Mouse (Mus musculus): ENCODE measurements around the gene Colgalt1. TPM values are rescaled to one million over a fixed set of nuclear protein-coding genes. Genes with fewer than 3 reads are reported as not detected.

Colgalt1 gene
- polyA plus RNA-seq, 2 experiments, result 20.7 to 31.4 TPM

DNA sequence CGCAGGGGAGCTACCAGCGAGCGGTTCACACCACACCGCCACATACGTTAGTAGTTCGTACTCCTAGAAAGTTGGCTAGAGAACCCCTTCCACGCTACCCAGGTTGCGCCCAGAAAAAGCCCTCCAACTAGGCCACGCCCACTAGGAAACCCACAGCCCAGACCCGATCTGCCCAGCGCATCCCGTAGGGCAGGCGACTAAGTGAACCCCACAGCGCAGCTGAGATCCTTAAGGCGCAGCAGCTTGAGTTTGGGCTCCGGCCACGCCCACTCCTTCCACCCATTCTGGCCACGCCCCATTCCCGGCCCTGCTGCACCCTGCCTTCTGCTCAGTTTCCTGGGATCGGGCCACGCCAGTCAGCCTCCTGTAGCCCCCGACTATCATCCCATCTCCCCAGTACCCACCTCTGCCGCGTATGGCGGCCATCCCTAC is 19.0 kb downstream of the Colgalt1 start:
- TF ChIP-seq CTCF (IDR thresholded peaks at IDR 0.05; ENCODE audit: low read depth) (no peak), EP300 (IDR thresholded peaks at IDR 0.05; ENCODE audit: low read depth) (no peak)
- H3K27me3 ChIP-seq (ENCODE audit: control insufficient read depth, insufficient read depth, low read length), result peaks cover 27% of the 10 kb centered on the region
- WGBS (ENCODE audit: insufficient replicate concordance), result 5% methylated on average over 25 of the region's 25 CpGs
- no peaks in the 10 kb centered on the region for H3K36me3 ChIP-seq (replicated peaks; ENCODE audit: control insufficient read depth, insufficient read depth, low read depth)
- H3K4me1 ChIP-seq (replicated peaks; ENCODE audit: control insufficient read depth in 2 of 2, insufficient read depth in 2 of 2, low read length in 1 of 2), result peaks cover 7 to 16% of the 10 kb centered on the region in 2 experiments
- ATAC-seq (ENCODE audit: insufficient read depth), result peak; percentile 16; the same call in 1 of the 2 replicates
- no peak overlapping the region for H3K27ac ChIP-seq
- H3K4me2 ChIP-seq (ENCODE audit: low read depth), result peak overlapping the region; percentile 80
- H3K4me3 ChIP-seq (ENCODE audit: insufficient read depth in 1 of 2, low read depth in 2 of 2, low read length in 2 of 2), result peak overlapping the region in 1 of 2 experiments; percentile 53; a peak in 2 of 4 replicates
- no peaks in the 10 kb centered on the region for H3K9me3 ChIP-seq (ENCODE audit: control insufficient read depth, low read length)
- H3K9ac ChIP-seq (replicated peaks), result no peak overlapping the region; the same call in 1 of the 2 replicates
- no peak for DNase-seq (ENCODE audit: low read depth in 3 of 3, low spot score in 3 of 3)

DNA sequence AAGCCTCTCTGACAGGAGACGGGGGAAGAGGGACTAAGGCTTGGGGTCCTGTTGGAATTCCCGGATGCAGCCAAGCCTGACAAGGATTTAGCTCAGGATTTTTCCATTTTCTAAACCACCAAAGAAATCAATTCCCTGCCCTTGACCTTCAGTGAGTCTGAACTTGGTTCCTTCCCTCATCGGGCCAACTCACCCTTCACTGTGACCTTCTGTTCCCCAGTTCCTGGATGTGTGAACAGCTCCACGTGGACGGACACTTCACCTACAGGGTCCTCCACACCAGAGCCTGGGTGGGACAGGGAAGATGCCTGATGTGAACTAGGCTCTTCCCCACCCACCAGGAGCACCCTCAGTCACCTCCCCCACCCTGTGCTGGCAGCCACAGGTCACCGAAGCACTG is 20.0 kb downstream of the Colgalt1 start:
- TF ChIP-seq EP300 (IDR thresholded peaks at IDR 0.05; ENCODE audit: low read depth) (no peak), CTCF (IDR thresholded peaks at IDR 0.05; ENCODE audit: low read depth) (no peak)
- peaks cover 7 to 16% of the 10 kb centered on the region in 2 experiments for H3K4me1 ChIP-seq (replicated peaks; ENCODE audit: control insufficient read depth in 2 of 2, insufficient read depth in 2 of 2, low read length in 1 of 2)
- H3K9ac ChIP-seq (replicated peaks), result no peak overlapping the region
- H3K27ac ChIP-seq, result no peak overlapping the region
- H3K4me2 ChIP-seq (ENCODE audit: low read depth), result no peak overlapping the region
- no peaks in the 10 kb centered on the region for H3K36me3 ChIP-seq (replicated peaks; ENCODE audit: control insufficient read depth, insufficient read depth, low read depth)
- 73% methylated on average over 6 of the region's 6 CpGs for WGBS (ENCODE audit: insufficient replicate concordance)
- ATAC-seq (ENCODE audit: insufficient read depth) (no peak), DNase-seq (ENCODE audit: low read depth in 3 of 3, low spot score in 3 of 3) (no peak)
- no peaks in the 10 kb centered on the region for H3K9me3 ChIP-seq (ENCODE audit: control insufficient read depth, low read length)
- no peak overlapping the region for H3K4me3 ChIP-seq (ENCODE audit: insufficient read depth in 1 of 2, low read depth in 2 of 2, low read length in 2 of 2)
- peaks cover 27% of the 10 kb centered on the region for H3K27me3 ChIP-seq (ENCODE audit: control insufficient read depth, insufficient read depth, low read length)

DNA sequence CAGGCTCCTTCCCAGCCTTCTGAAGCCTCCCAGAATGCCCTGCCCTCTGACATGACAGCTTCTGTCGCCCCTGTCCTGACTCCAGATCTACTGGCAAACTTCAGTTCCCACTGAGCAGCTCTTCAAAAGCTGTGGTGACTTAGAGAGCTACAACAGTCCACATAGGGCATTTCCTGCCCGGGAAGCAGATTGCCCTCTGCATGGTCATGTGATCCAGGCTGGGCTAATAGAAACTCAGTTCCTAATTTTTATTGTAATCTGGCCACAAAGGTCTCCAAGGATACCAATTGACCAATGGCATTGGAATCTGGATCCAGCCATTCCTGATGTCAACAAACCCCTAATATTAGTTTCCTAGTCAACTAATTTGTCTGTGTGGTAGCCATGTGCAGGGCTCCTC is 21.1 kb downstream of the Colgalt1 start:
- no peak overlapping the region for H3K9ac ChIP-seq (replicated peaks)
- ATAC-seq (ENCODE audit: insufficient read depth), result no peak
- no peak overlapping the region for H3K4me3 ChIP-seq (ENCODE audit: insufficient read depth in 1 of 2, low read depth in 2 of 2, low read length in 2 of 2)
- H3K4me1 ChIP-seq (replicated peaks; ENCODE audit: control insufficient read depth in 2 of 2, insufficient read depth in 2 of 2, low read length in 1 of 2), result peaks cover 7 to 16% of the 10 kb centered on the region in 2 experiments
- H3K36me3 ChIP-seq (replicated peaks; ENCODE audit: control insufficient read depth, insufficient read depth, low read depth), result no peaks in the 10 kb centered on the region
- 31% methylated on average over 2 of the region's 2 CpGs for WGBS (ENCODE audit: insufficient replicate concordance)
- DNase-seq (ENCODE audit: low read depth in 3 of 3, low spot score in 3 of 3), result no peak
- peaks cover 27% of the 10 kb centered on the region for H3K27me3 ChIP-seq (ENCODE audit: control insufficient read depth, insufficient read depth, low read length)
- TF ChIP-seq EP300 (IDR thresholded peaks at IDR 0.05; ENCODE audit: low read depth), result no peak
- no peak for TF ChIP-seq CTCF (IDR thresholded peaks at IDR 0.05; ENCODE audit: low read depth)
- no peak overlapping the region for H3K27ac ChIP-seq
- H3K9me3 ChIP-seq (ENCODE audit: control insufficient read depth, low read length), result no peaks in the 10 kb centered on the region
- no peak overlapping the region for H3K4me2 ChIP-seq (ENCODE audit: low read depth)

DNA sequence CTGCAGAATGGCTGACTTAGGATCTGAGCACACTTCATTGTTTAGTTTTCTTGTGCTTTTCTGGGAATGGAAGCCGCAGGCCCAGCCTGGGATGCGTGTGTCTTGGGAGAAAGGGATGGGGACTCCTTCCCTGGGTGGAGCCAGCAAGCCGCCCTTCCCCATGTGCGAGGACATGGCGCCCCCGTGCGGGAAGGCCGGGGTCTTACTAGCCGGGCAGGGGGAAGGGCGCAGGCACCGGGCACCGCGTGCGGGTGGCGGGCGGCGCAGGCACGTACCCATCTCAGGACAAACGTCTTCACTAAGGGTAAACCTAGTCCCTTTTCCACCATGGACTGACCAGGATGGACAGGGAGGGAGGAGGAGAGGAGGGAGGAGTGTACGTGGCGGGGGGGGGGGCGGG is 22.4 kb downstream of the Colgalt1 start:
- ATAC-seq (ENCODE audit: insufficient read depth) (no peak), DNase-seq (ENCODE audit: low read depth in 3 of 3, low spot score in 3 of 3) (no peak)
- H3K9ac ChIP-seq (replicated peaks), result no peak overlapping the region
- peak; percentile 69 for TF ChIP-seq CTCF (IDR thresholded peaks at IDR 0.05; ENCODE audit: low read depth)
- TF ChIP-seq EP300 (IDR thresholded peaks at IDR 0.05; ENCODE audit: low read depth), result no peak
- H3K4me2 ChIP-seq (ENCODE audit: low read depth), result no peak overlapping the region
- H3K27ac ChIP-seq, result no peak overlapping the region
- H3K27me3 ChIP-seq (ENCODE audit: control insufficient read depth, insufficient read depth, low read length), result peaks cover 27% of the 10 kb centered on the region
- 5% methylated on average over 18 of the region's 22 CpGs for WGBS (ENCODE audit: insufficient replicate concordance)
- no peak overlapping the region for H3K4me3 ChIP-seq (ENCODE audit: insufficient read depth in 1 of 2, low read depth in 2 of 2, low read length in 2 of 2)
- H3K36me3 ChIP-seq (replicated peaks; ENCODE audit: control insufficient read depth, insufficient read depth, low read depth), result no peaks in the 10 kb centered on the region
- peaks cover 7 to 13% of the 10 kb centered on the region in 2 experiments for H3K4me1 ChIP-seq (replicated peaks; ENCODE audit: control insufficient read depth in 2 of 2, insufficient read depth in 2 of 2, low read length in 1 of 2)
- no peaks in the 10 kb centered on the region for H3K9me3 ChIP-seq (ENCODE audit: control insufficient read depth, low read length)

DNA sequence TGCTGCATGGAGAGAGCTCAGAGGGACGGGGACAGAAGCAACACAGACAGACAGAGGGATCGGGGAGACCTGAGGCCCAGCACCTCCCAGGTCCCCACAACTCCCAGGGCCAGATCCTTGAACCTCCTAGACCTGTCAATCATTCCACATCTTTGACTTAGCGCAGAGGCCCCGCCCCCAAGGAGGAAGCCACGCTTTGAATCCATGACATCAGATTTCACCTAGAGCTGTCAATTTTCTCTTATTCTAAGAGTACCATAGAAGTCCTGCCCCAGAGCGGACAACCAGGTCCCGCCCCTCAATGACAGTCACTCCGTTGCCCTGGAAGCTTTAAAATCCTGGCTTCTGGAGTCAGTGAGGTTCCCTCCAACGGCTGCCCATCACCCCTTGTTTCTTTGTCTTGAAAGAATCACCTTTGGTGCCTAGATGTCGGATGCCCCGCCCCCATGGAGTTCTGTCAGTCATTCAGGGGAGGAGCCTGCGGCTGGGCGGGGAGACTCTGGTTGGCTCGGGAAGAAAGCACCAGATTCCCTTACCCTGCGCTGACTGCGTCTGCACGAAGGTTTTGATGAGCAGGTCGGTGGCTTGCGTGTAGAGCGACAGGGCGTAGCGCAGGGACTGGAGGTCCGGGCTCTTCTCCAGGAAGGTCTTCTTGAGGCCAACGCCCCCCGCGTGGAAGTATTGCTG is 23.3 kb downstream of the Colgalt1 start:
- 2% methylated on average over 26 of the region's 26 CpGs for WGBS (ENCODE audit: insufficient replicate concordance)
- Histone ChIP-seq H3K4me1 (replicated peaks; ENCODE audit: control insufficient read depth in 2 of 2, insufficient read depth in 2 of 2, low read length in 1 of 2) (peaks cover 7% of the 10 kb centered on the region in 2 experiments; a peak in 3 of 4 replicates), H3K4me2 (ENCODE audit: low read depth) (peak overlapping the region; percentile 13; the same call in 1 of the 2 replicates), H3K27me3 (ENCODE audit: control insufficient read depth, insufficient read depth, low read length) (peaks cover 27% of the 10 kb centered on the region), H3K27ac (no peak overlapping the region), H3K9me3 (ENCODE audit: control insufficient read depth, low read length) (no peaks in the 10 kb centered on the region), H3K36me3 (replicated peaks; ENCODE audit: control insufficient read depth, insufficient read depth, low read depth) (no peaks in the 10 kb centered on the region), H3K4me3 (ENCODE audit: insufficient read depth in 1 of 2, low read depth in 2 of 2, low read length in 2 of 2) (no peak overlapping the region), H3K9ac (replicated peaks) (no peak overlapping the region)
- DNase-seq (ENCODE audit: low read depth in 3 of 3, low spot score in 3 of 3), result peak in 1 of 3 experiments; percentile 66
- peak; percentile 61 for ATAC-seq (ENCODE audit: insufficient read depth)
- TF ChIP-seq EP300 (IDR thresholded peaks at IDR 0.05; ENCODE audit: low read depth) (no peak), CTCF (IDR thresholded peaks at IDR 0.05; ENCODE audit: low read depth) (no peak)
